ENCODE assay signal across 13 mouse cellular contexts in genomic region chr3:146448372-146448771, GRCm38 (mm10).
"Had no signal": no experiment of that assay in that cellular context is flagged by ENCODE, and none has a peak within 500 bp of the region (broad histone marks: within the 10 kb centered on the region; RNA-seq: fewer than 3 reads in every experiment).

No protein-coding gene starts in this region.

- H3K9ac ChIP-seq: liver, embryonic 13.5 days; lung, embryonic 14.5 days; midbrain, embryonic 12.5 days; midbrain, embryonic 15.5 days had no signal

- H3K4me2 ChIP-seq: liver, embryonic 13.5 days; lung, embryonic 14.5 days; midbrain, embryonic 12.5 days; midbrain, embryonic 15.5 days had no signal

- ATAC-seq: intestine, postnatal 0 days; midbrain, embryonic 15.5 days had no signal

- H3K4me3 ChIP-seq: left cerebral cortex, adult 2 months; liver, embryonic 13.5 days; midbrain, embryonic 12.5 days; midbrain, embryonic 15.5 days; myocyte had no signal

- H3K9me3 ChIP-seq: midbrain, embryonic 15.5 days had no signal

- H3K27ac ChIP-seq: left cerebral cortex, adult 2 months; liver, embryonic 13.5 days; midbrain, embryonic 12.5 days; midbrain, embryonic 15.5 days had no signal

- H3K36me3 ChIP-seq: midbrain, embryonic 15.5 days had no signal

- DNase-seq: layer of hippocampus, postnatal 36 days; liver, embryonic 13.5 days; lung, embryonic 14.5 days; lung, postnatal 10 days; right cerebral cortex, postnatal 4 days; thymus, adult 18-20 months; thymus, postnatal 36 days had no signal

- H3K27me3 ChIP-seq: liver, embryonic 13.5 days; megakaryocyte, embryonic 14.5 days; midbrain, embryonic 12.5 days; midbrain, embryonic 15.5 days had no signal
